11 mouse cellular contexts compared by ENCODE assay signal in the genomic region with DNA sequence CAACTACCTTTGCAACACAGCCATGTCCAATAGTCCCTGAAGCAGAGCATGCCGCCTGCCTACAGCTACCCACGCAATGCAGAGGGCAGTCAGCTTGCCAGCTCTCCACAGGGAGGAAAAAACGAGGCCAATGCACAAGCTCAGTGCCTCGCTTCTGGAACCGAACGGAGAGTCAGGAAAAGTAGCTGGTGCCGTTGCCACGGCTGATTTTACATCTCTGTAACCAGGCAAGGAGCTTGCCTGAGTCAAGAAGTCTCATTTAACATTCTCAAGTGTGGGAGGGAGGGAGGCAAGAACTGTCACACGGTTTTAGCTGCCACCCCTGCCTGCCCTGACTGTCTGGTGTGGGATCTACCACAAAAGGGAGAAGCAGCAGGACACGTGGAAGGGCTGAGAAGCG. TPM values are rescaled to one million over a fixed set of nuclear protein-coding genes. Genes with fewer than 3 reads are reported as not detected.
DNase-seq lines count a peak whose midpoint lies in the region; ATAC-seq and TF ChIP-seq lines count a peak whose summit lies in the region.
"Had no signal": no experiment of that assay in that cellular context is flagged by ENCODE, and none has a peak within 500 bp of the region (broad histone marks: within the 10 kb centered on the region; RNA-seq: fewer than 3 reads in every experiment).

No protein-coding gene starts in this region.

- DNase-seq in forebrain, embryonic 10.5 days (ENCODE audit: extremely low spot score, low spot score) = no peak
- peak; percentile 9 for DNase-seq in brain, embryonic 14.5 days (ENCODE audit: low read depth)
- peak; percentile 89 to 90 for DNase-seq in frontal cortex, adult 2 months (ENCODE audit: extremely low spot score in 1 of 2, low spot score in 1 of 2)
- DNase-seq in left cerebral cortex, postnatal 10 days (ENCODE audit: extremely low spot score in 1 of 2, low spot score in 2 of 2) = peak; percentile 65 to 69
- DNase-seq in embryo, embryonic 9.5 days (ENCODE audit: extremely low spot score) = no peak
- DNase-seq in limb, embryonic 10.5 days (ENCODE audit: low spot score) = no peak
- DNase-seq in lung, adult 18-20 months = no peak

- no peak for ATAC-seq in forebrain, embryonic 15.5 days (replicated peaks)
- ATAC-seq: lung, postnatal 0 days; Patski had no signal

- no peak overlapping the region for H3K9ac ChIP-seq in forebrain, embryonic 15.5 days (replicated peaks)
- H3K9ac ChIP-seq: neural tube, embryonic 12.5 days had no signal

- WGBS in forebrain, embryonic 15.5 days = 83% methylated on average over 11 of the region's 11 CpGs
- WGBS in forebrain, embryonic 10.5 days = 85% methylated on average over 11 of the region's 11 CpGs
- 88% methylated on average over 11 of the region's 11 CpGs for WGBS in limb, embryonic 10.5 days

- no peaks in the 10 kb centered on the region for H3K27me3 ChIP-seq in forebrain, embryonic 15.5 days
- H3K27me3 ChIP-seq in forebrain, embryonic 10.5 days (ENCODE audit: poor library complexity, severe bottlenecking) = no peaks in the 10 kb centered on the region
- no peaks in the 10 kb centered on the region for H3K27me3 ChIP-seq in limb, embryonic 10.5 days (ENCODE audit: low read depth, poor library complexity, severe bottlenecking)
- H3K27me3 ChIP-seq: neural tube, embryonic 12.5 days; Patski had no signal

- TF ChIP-seq POLR2A in brain, embryonic 14.5 days (IDR thresholded peaks at IDR 0.05; ENCODE audit: borderline replicate concordance, extremely low read depth, insufficient read depth, insufficient read length, poor library complexity, severe bottlenecking) = no peak

- no peaks in the 10 kb centered on the region for H3K4me1 ChIP-seq in forebrain, embryonic 15.5 days
- H3K4me1 ChIP-seq in forebrain, embryonic 10.5 days = no peaks in the 10 kb centered on the region
- H3K4me1 ChIP-seq in limb, embryonic 10.5 days = no peaks in the 10 kb centered on the region
- H3K4me1 ChIP-seq: neural tube, embryonic 12.5 days had no signal

- H3K36me3 ChIP-seq in forebrain, embryonic 15.5 days = peaks cover 20% of the 10 kb centered on the region; the same call in 1 of the 2 replicates
- H3K36me3 ChIP-seq in forebrain, embryonic 10.5 days (replicated peaks) = peaks cover 67% of the 10 kb centered on the region
- peaks cover 72% of the 10 kb centered on the region for H3K36me3 ChIP-seq in limb, embryonic 10.5 days

- no peak overlapping the region for H3K4me2 ChIP-seq in forebrain, embryonic 15.5 days (replicated peaks)
- H3K4me2 ChIP-seq: neural tube, embryonic 12.5 days had no signal

- no peak for TF ChIP-seq CTCF in brain, embryonic 14.5 days (IDR thresholded peaks at IDR 0.05; ENCODE audit: borderline replicate concordance, extremely low read depth, insufficient read depth, insufficient read length)

- no peak overlapping the region for H3K4me3 ChIP-seq in forebrain, embryonic 15.5 days
- no peak overlapping the region for H3K4me3 ChIP-seq in forebrain, embryonic 10.5 days
- no peak overlapping the region for H3K4me3 ChIP-seq in limb, embryonic 10.5 days
- H3K4me3 ChIP-seq: neural tube, embryonic 12.5 days had no signal

- 0 out of 2 replicates have a peak overlapping the region, but pooled peaks have one; percentile 6 for H3K27ac ChIP-seq in forebrain, embryonic 15.5 days (replicated peaks)
- H3K27ac ChIP-seq in forebrain, embryonic 10.5 days = no peak overlapping the region
- no peak overlapping the region for H3K27ac ChIP-seq in limb, embryonic 10.5 days
- H3K27ac ChIP-seq: neural tube, embryonic 12.5 days had no signal

- intact Hi-C loops in left cerebral cortex, postnatal 10 days (cut with DNase I) = loop anchor here (5.0 kb wide), 1 partner anchor 57 kb away; no protein-coding TSS in a partner anchor

- no peaks in the 10 kb centered on the region for H3K9me3 ChIP-seq in forebrain, embryonic 15.5 days
- H3K9me3 ChIP-seq in forebrain, embryonic 10.5 days = no peaks in the 10 kb centered on the region
- no peaks in the 10 kb centered on the region for H3K9me3 ChIP-seq in limb, embryonic 10.5 days (replicated peaks)
- H3K9me3 ChIP-seq: neural tube, embryonic 12.5 days had no signal

RNA-seq across cellular contexts. Expression of gene Camk2b, which starts 54.4 kb away (rescaled TPM):
- 119 and 121 TPM in 2 replicates for polyA plus RNA-seq in forebrain, embryonic 15.5 days (2015; fragmentation: Nextera tagmentation; extraction: Ambion mirVana)
- polyA plus RNA-seq in forebrain, embryonic 10.5 days (2016; fragmentation: Nextera tagmentation; extraction: Ambion mirVana) = 0.51 and 0.63 TPM in 2 replicates
- polyA plus RNA-seq in brain, embryonic 14.5 days (2012; rRNA removed) = 87.5 and 126 TPM in 2 replicates
- 594 and 605 TPM in 2 replicates for polyA plus RNA-seq in frontal cortex, adult 2 months (2012; rRNA removed)
- 100 to 1,000 TPM; 768 to 793 TPM for total RNA-seq in left cerebral cortex, postnatal 10 days (2021)
- 0.35 and 0.68 TPM in 2 replicates for polyA plus RNA-seq in limb, embryonic 10.5 days (2016; fragmentation: Nextera tagmentation; extraction: Ambion mirVana)

Comparison
In these comparisons a context has a peak if more than half of its experiments do, and no peak if none do; other contexts are left out.
1. RNA of gene Camk2b, which starts 54.4 kb away (polyA plus RNA-seq): 594 to 605 TPM in frontal cortex, adult 2 months, 87.5 to 126 TPM in brain, embryonic 14.5 days and 119 to 121 TPM in forebrain, embryonic 15.5 days; 0.35 to 0.68 TPM in limb, embryonic 10.5 days and 0.51 to 0.63 TPM in forebrain, embryonic 10.5 days; every median in the first group is over 10 times any median in the second.
2. DNase-seq: peak in brain, embryonic 14.5 days (single experiment), frontal cortex, adult 2 months (2 of 2) and left cerebral cortex, postnatal 10 days (2 of 2); none in forebrain, embryonic 10.5 days (single experiment), embryo, embryonic 9.5 days (single experiment), limb, embryonic 10.5 days (single experiment) and lung, adult 18-20 months (0 of 2).